Mouse (Mus musculus) heart, postnatal 4 days (tissue): Measurements from ENCODE around the gene Ift122. TPM values are rescaled to one million over a fixed set of nuclear protein-coding genes. Genes with fewer than 3 reads are reported as not detected.

Source experiments
- DNase-seq: peaks from one replicate; pipeline ENCODE4 v3.0.0; 2021
- total RNA-seq, 2 experiments: library from RNA; stranded (reverse); gene quantifications; 2 replicates each; pipeline ENCODE4 v1.2.3; 2021

The Ift122 gene
- total RNA-seq, 2 experiments from 2014 or later: 16.3 to 17.6 TPM

DNA sequence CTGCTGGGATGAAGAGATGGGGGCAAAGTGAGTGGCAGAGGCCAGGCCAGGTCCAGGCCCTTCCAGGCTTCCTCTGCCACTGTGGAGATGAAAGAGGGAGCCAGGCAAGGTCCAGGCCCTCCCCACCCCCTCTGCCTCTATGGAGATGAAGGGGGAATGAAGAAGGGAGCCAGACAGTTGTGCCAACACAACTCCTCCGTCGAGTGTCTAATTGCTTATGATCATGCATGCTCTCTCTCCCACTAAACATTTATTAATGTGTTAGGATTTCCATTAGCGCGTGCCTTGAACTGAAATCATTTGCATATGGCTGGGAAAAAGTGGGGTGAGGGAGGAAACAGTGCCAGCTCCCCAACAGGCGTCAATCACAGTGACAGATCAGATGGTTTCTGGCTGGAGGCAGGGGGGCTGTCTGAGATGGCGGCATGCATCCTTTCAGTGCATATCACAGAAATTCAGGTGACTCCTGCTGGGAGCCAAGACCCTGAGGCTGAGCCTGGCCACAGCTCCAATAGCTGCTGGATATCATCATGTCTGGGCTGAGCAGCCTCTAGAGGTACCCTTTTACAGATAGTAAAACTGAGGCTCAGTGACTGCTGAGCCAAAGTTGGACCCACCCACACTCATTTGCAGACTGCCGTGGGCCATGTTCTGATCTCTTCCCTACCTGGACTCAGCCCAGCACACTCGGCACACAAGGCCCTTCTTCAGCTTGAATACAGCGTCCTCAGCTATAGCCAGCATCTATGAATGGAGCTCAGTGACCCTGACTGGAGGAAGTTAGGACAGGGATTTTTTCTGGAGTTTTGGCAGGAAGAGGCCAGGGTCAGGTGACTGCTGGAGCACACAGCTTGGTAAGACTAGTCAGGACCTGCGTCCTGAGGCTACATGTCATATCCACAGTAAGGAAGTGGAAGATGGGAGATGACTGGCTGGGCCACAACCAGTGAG lies 74.3 kb downstream of the Ift122 start:
- DNase-seq: no peak

DNA sequence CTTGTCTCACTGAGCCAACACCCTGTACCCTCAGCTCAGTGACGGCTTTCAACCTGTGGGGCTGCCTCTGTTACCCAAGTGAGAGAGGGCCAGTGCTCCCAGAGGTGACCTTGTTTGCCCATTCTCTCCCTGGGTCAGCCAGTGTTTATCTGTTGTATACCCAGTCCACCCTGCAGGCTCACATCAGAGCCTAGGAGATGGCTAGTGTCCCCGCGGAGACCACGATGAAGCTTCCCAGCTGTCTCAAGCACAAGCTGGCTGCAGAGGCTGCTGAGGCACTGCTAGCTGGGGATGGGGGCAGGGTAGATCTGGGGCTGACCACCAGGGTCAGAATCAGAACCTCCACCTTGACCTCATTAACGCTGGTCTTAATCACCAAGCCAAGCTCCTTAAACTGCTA lies 76.7 kb downstream of the Ift122 start:
- no peak for DNase-seq

DNA sequence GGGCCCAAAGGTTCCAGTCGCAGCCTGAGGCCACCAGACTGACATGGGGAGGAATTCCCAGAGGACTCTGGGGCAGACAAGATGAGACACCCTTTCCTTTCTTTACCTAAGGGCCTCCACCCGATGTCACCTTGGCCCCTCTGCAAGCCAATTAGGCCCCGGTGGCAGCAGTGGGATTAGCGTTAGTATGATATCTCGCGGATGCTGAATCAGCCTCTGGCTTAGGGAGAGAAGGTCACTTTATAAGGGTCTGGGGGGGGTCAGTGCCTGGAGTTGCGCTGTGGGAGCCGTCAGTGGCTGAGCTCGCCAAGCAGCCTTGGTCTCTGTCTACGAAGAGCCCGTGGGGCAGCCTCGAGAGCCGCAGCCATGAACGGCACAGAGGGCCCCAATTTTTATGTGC lies 78.4 kb downstream of the Ift122 start, which contains the start of gene Rho:
Gene Rho, plus strand, starts transcription at position 110 of the 400 bp plus-strand sequence.
- no peak for DNase-seq

DNA sequence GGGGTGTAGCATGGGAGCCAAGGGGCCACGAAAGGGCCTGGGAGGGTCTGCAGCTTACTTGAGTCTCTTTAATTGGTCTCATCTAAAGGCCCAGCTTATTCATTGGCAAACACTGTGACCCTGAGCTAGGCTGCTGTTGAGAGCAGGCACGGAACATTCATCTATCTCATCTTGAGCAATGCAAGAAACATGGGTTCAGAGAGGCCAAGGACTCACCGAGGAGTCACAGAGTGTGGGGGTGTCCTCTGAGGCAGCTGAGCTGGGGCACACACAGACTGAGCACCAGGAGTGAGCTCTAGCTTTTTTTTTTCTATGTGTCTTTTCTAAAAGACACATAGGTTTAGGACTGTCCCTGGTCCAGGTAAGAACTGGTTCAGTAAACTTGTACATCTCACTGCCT lies 79.1 kb downstream of the Ift122 start:
- DNase-seq: no peak

DNA sequence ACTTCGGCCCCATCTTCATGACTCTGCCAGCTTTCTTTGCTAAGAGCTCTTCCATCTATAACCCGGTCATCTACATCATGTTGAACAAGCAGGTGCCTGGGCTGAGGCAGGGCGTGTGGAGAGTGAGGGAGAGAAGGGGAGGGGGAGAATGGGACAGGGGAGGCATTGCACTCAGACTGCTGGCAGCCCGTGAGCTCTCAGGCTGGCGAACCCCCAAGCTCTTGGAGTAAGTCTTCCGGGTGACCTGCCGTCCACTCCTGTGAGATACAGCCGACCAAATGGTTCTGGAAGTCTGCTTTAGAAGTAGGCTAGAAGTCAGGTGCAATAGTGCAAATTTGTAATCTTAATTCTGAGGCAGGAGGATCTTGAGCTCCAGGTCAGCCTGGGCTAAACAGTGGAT lies 82.3 kb downstream of the Ift122 start:
- DNase-seq: no peak

DNA sequence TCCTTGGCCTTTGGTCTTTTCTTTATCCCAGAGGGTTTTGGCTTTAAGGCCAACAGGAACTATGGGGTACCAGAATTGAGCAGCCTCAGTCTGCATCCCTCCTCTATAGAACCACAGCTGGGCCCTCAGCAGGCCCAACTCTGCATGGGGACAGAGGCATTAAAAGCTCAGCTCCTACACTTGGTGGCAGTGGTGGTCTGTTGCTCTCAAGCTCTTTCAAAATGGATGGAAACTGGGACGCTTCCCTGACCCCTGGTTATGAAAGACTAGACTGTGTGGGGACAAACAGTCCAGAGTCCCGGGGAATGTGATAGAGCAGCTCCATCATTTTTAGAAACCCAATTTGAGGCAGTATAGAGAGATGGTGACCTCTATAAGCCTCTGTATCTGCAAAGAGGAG lies 84.7 kb downstream of the Ift122 start:
- DNase-seq: no peak

DNA sequence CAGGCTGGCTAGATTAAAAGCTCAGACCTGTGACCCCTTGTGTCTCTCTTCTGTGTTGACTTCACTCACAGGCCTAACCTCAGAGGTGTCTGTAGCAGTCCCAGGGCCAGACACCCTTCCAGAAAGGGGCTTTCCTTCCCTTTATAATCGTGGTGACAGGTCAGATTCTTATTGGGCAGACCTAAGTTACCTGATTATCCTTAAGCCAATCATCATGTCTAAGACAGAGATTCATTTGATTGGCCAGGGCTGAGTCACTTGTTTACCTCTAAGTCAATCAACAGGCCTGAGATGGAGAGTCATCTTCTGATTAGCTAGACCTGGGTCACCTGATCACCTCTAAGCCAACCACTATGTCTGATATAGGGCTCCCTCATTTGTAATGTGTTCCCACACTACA lies 85.5 kb downstream of the Ift122 start:
- DNase-seq: no peak

DNA sequence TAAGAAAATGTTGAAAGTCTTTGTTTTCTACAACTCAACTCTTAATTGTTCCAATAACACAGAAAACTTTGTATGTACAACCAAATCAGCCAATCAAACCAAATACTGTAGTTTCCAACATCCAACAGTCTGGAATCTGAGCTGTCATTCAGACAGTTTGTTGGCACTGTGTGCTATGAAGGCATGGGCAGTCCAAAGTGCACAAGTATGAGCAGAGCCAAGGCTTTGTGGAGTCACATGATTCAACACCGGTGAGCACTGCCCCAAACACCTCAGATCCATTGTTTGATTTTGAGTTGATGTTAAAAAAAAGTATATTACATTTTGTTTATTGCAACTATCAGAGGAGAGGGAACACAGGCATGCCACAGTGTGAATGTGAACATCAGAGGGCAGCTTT lies 87.3 kb downstream of the Ift122 start:
- no peak for DNase-seq

DNA sequence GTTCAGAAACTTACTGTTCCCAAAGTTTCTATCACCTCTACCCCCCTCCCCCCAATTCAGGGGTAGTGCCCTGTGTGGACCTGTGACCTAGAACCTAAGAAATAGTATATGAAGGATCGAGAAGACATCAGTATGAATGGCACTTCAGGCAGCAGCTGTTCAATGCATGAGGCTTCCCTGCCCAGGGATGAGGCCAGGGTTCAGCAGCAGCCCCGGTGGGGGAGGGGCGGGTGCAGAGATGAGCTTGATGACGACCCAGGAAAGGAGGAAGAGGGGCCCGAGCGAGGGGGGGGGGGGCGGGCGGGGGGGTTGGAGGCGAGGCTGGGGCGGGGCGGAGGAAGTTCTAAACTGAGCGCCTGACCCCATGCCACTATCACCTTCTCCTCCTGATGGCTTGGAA lies 87.9 kb downstream of the Ift122 start:
- DNase-seq: no peak

DNA sequence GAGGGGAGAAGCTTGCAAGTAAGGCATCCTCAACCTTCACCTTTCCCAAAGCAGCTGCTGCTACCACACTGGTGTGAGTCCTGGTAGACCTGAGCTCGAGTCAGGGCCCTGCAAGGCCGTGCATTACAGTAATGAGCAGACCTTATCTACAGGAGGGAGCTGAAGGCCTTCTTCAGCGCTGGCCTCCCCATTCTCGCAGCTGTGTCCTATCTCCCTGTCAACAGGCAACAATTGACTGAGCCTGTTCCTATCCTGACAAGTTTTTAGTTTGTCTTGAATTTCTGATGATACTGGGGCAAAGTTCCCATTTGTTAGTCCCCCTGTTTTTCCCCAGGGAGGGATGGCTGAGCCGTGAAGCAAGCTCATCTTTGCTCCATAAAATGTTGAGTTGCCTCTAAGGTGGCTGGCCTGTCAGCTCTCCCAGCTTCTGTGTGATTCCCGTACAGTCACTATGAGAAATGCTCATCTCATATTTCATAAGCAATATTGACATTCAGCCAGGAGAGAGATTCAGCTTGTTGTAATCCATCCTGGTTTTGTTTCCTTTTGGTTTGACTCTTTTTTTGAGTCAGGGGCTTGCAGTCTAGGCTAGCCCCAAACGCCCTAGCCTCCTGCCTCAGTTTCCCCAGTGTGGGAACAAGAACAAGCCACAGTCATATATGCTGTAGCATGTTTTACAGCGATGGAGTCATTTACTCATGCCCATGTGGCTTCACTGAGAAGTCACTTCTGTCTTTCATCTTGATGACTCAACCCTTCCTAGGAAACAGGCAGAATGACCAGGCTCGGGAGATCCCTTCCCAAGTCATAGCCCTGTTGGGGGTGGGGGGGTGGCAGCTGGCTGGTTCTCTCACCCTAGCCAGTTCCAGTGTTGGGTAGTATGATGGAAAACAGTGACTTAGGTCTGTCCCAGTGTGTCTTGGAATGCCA lies 90.5 kb downstream of the Ift122 start:
- peak; percentile 43 for DNase-seq

DNA sequence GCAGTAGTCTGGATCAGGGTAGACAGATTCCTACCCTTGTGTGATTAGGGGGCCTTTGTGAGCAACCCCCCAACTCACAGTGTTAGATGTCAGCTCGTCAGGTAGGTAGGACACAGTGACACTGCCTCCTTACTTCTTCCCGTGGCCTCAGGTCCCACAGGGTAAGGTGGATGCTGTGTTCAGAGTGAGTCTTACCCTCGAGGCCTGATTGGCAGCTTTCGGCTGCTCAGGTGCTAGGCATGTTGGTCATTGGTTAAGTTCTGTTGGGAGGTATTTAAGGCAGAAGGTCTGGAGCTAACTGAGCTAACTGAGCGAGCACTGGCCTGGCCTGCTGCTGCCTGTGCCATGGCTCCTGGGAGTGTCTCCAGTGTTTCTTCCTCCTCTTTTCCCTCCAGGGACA lies 91.4 kb downstream of the Ift122 start, which contains the start of gene H1foo:
Gene H1foo, plus strand, starts transcription at position 301 of the 400 bp plus-strand sequence.
- no peak for DNase-seq

DNA sequence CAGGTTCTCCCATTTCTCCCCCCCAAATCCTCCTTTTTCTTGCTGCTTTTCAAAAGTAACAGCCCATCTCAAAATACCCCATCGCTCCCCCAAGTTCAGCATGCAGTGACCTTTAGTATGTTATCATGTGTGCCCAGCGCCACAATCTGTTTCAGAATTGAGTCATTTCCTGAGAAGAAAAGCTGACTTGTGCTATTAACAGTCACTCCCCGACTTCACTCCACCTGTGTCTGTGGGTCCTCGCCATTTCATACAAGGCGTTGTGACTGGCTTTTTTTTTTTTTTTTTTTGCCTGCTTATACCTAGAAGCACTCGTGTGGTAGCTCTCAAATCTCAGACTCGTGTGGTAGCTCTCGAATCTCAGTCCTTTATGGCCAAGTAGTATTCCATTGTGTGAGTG lies 92.4 kb downstream of the Ift122 start:
- DNase-seq: no peak

DNA sequence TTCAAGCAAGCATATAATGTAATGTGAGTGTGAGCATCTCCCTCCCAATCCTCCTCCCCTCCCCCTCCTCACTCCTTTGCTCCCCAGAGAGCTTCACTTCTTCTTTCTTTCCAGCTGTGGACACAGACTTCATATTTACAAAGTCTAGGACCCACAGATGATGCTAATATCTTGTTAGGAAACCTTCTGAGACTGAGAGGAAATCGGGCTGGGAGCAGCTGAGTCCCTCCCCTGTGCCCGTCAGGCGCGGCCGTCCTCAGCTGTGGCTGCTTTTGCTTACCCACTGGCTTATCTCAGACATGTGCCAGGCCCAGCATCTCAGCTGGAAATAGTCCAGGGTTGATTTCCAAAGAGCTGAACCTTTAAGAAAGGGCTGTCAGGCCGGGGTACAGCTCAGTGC lies 93.1 kb downstream of the Ift122 start:
- no peak for DNase-seq

DNA sequence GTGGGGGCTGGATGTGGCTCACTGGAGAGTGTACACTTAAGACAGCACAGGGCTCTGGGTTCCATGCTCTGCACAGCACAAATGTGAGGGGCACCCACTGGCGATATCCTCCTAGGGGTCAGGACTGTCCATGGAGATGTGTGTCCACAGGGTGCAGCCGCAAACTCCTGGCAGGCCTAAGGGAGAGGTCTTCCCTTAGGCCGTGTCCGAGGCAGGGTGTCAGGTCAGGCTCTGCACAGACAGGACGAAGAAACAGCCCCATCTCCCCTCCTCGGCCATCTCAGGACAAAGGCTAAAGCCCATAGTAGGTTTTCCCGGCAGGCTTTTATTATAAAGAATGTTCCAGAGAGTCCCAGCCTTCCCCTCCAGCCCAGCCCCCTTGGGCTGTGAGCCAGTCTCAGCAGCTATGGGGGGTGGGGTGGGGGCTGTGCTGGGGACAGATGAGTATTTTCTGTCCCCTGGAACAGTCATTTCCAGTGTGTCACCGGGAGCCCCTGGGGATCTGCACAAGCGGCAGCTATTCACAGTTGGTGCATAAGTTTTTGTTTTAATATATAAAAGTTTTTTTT lies 101.3 kb downstream of the Ift122 start:
- DNase-seq: no peak

DNA sequence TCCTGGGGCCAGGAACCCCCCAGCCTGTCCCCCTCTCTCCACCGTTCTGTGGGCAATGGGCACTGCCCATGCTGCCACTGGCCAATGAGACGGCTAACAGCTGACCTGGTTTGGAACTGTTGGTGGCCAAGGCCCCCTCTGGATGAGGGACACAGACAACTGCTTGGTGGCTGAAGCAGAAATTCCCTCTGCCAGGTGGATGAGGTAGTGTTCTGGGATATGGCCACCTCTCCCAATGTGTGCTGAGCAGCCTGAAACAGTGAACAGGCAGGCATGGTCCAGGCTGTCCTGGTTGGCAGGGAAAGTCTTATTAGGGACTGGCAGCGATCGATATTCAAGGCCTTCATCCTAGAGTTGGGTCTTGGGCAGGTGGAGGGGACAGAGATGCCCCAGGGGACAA lies 101.9 kb downstream of the Ift122 start:
- no peak for DNase-seq

DNA sequence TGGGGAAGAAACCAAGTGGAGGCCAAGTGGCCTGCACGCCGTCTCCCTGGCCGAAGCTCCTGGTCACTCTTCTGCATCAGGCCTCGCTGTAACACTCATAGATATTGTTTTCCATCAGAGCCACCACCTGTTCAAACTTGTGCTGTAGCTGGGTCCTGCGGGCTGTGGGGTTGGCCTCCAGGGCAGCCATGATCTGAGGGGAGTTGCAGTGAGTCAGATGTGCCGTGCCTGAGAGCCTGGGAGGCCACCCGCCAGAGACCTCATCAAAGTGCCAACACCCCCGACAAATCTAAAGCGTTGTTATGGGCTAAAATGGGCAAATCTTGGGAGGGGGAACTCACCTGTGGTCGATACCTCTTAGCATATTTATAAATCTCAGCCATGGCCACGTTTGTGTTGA lies 102.4 kb downstream of the Ift122 start:
- no peak for DNase-seq

DNA sequence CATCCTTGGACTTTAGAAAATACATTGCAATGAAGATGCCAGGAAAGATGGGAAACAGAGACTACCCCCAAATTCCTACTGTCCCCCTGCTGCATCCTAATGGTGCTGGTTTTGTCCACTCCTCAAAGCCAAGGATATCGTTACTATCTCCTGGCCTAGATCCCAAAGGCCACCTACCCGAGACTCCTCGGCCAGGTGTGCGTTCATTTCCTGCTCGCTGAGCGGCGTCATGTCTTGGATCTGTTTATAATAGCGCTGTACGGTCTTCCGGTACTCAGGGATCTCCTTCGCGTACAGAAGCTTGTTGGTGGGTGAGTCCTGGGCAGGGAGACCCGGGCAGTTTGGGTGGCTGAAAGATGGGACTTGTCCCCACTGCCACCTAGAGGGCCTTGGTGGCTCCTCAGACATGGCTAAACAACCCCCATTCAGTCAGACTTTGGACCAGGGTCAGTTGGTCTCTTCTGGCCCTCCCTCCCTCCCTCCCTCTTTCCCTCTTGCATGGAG lies 103.2 kb downstream of the Ift122 start:
- no peak for DNase-seq

DNA sequence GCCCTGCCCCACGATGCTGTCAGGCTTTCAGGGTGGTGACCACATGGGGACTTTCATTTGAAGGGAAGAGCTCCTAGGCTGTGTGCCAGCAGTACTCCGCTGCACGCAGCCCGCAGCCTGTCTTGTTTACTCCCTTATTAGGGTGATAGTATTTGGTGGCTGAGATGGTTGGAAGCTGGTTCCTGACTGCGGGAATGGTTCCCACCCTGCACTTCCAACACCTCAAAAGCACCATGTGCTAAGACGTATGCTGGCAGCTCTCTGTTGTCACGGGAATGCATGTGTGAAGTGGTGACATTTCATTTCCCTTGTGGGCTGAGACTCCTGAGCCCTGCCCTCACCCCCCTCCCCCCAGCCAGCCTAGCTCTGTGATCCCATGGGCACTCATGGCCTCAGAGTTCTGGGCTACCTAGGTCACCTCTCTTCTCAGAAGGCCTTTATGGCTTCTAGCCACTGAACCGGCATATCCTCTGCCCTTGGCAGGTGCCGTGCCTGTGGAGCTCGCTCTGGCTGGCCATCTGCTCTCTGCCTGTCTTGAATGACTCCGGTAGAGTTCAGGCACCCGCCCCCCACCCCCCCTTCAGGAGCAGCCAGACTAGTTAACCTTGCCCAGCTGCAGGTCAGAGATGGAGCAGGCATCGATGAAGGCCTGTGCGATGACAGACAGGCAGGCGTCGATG lies 103.8 kb downstream of the Ift122 start:
- DNase-seq: peak; percentile 75

DNA sequence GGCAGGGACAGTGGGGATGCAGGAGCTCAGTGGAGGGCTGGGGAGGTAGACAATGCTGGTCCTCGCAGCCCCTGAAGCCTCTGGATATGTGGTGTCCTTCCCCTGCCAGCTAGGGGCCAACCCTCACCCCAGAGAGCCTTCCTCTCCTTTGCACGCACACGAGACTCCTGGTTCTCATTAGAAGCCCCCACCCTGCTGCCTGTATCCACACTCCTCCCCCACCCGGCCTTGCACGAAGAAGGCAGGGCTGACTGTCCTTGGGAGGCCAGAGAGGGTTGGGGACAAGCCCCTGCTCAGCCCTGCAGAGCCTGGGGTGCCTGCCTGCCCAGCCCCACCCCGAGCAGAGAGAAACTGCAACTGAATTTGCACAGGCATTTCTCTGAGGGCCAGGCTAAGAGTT lies 104.4 kb downstream of the Ift122 start:
- no peak for DNase-seq

DNA sequence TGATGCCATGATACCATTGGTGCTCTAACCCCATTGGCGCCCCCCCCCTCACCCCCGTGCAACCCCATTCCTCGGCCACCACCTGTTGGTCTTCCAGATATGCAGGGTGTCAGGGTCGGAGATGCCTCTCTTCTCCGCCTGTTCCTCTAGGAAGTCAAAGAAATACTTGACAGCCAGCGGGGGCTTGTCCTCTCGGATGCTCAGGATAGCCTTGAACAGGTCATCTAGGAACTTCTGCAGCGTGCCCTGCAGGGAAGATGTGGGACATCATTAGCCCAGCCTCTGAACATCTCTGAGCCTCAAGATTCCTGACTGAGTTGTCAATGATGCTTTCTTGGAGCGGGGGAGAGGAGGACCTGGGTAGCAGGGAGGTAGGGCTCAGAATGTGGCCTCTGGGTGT lies 105.2 kb downstream of the Ift122 start:
- DNase-seq: no peak

DNA sequence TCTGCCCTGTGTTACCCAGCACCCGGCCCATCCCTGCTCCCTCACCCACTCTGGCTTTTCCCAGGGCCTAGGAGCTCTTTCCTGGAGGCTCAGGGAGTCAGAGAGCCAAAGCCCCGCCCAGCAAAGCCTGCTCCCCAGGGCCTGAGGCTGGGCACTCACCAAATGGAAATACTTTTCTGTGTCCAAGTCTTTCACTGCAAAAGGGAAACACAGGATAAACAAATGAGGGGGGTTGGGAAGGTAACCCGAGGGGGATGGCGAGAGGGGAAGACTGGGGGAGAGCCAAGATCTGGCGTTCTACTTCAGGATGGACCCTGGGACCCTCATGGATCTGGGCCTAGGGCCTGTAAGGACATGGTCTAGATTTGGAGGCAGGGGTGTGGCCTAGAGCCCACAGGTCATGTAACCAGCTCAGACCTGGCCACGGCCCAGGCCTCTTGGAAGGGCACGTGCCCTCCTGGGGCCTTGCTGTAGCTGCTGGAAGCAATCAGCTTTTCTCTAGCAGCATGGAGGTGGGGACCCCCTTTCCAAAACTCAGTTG lies 106.0 kb downstream of the Ift122 start:
- peak; percentile 92 for DNase-seq

DNA sequence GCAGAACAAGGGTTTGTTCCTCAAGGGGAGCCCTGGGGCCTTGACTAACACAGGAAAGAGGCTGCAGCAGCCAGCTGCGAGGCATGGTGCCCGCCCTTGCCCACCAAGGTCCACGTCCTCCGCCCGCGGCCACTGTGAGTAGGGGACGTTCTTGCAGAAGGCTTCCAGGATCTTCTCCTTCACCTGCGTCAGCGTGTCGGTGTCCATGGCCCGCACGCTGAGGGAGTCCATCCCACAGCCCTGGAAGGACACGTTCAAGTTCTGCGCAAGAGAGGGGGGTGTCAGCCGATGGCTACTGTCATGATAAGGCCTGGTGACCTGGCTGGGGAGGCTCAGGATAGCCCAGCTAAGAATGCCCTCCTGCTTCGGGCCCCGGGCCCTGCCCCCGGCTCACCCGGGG lies 107.1 kb downstream of the Ift122 start:
- DNase-seq: no peak
